Mouse (Mus musculus): ENCODE measurements around the gene Gpatch2.

DNA sequence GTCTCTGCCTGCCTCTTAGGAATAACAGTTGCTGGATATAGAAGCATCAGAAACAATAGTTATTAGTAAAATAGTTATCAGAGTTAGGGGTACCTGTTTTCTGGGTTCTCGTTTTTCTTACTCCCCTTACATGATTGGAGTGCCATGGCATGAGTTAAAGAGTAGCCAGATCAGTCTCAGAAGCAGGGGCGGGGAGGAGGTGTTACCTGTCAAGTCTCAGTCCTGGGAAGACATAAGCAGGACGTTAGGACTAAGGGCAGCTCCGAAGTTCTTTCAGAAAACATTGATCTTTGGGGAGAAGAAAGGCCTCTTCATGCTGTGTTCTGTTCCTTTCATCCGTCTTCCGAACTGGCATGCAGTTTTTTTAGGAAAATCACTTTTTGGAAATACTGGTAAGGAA, 5.4 kb downstream of the Gpatch2 start:
- TF ChIP-seq MYOG (IDR thresholded peaks at IDR 0.05; ENCODE audit: control insufficient read depth in 1 of 3, insufficient read depth in 1 of 3, insufficient read length in 2 of 3, low read depth in 2 of 3) (no peak), CEBPB (IDR thresholded peaks at IDR 0.05; ENCODE audit: insufficient read depth, poor library complexity, severe bottlenecking) (no peak), USF1 (IDR thresholded peaks at IDR 0.05; ENCODE audit: low read depth) (no peak), POLR2A (IDR thresholded peaks at IDR 0.05; ENCODE audit: insufficient read length, low read depth) (no peak), POLR2AphosphoS2 (IDR thresholded peaks at IDR 0.05; ENCODE audit: insufficient read length, low read depth) (no peak), TCF3 (IDR thresholded peaks at IDR 0.05; ENCODE audit: insufficient read length, low read depth) (no peak), E2F4 (IDR thresholded peaks at IDR 0.05; ENCODE audit: insufficient read depth) (no peak)

All from myocyte (in vitro differentiated cells).